Mouse (Mus musculus): ENCODE results near the gene Rspo3. TPM values are rescaled to one million over a fixed set of nuclear protein-coding genes. Genes with fewer than 3 reads are reported as not detected.

Gene Rspo3
- total and polyA plus RNA-seq, 3 experiments: not detected

DNA sequence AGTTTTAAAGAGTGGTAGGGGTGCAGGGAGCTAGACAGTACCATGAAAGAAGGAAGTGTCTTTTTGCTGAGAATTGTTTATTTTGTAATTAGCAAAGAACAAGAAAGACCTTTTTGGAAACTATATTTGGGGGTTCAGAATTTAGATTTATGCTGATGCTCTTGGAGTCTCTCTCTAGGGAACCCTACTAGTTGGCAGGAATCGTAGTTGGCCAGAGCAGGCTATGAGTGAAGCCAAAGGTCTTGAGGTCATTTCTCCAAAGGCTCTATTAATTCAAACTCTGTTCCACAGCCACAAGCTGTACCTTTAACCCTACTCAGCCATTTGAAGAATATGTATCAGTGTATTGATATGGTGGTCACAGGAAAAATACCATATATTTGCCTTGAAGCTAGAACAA is 41.7 kb downstream of the Rspo3 start:
- Histone ChIP-seq H3K79me2 (replicated peaks; ENCODE audit: control insufficient read depth, extremely low read depth, insufficient read depth, poor library complexity, severe bottlenecking) (no peaks in the 10 kb centered on the region), H3K27ac (ENCODE audit: insufficient read depth, low read depth) (no peak overlapping the region), H3K36me3 (replicated peaks in 1 of 2; ENCODE audit: control insufficient read depth in 1 of 2, insufficient read depth in 1 of 2, low read length in 1 of 2) (no peaks in the 10 kb centered on the region), H3K9ac (ENCODE audit: insufficient read depth, low read depth) (no peak overlapping the region), H3K9me3 (replicated peaks; ENCODE audit: low read length) (no peaks in the 10 kb centered on the region), H3K4me2 (ENCODE audit: insufficient read depth, low read depth, poor library complexity, severe bottlenecking) (no peak overlapping the region), H3K4me1 (ENCODE audit: control insufficient read depth in 1 of 2, insufficient read depth in 2 of 2) (no peaks in the 10 kb centered on the region), H3K4me3 (replicated peaks in 1 of 3; ENCODE audit: low read depth in 2 of 3, low read length in 2 of 3, poor library complexity in 1 of 3) (no peak overlapping the region), H3K27me3 (replicated peaks) (no peaks in the 10 kb centered on the region)
- no peak for DNase-seq (ENCODE audit: extremely low read depth)
- TF ChIP-seq RAD21 (IDR thresholded peaks at IDR 0.05; ENCODE audit: low read depth, low read length) (no peak), ZNF384 (IDR thresholded peaks at IDR 0.05; ENCODE audit: low read depth, low read length) (no peak), ETS1 (conservative IDR thresholded peaks at IDR 0.05; ENCODE audit: low read depth, low read length) (no peak), CTCF (conservative IDR thresholded peaks at IDR 0.05 in 1 of 2, IDR thresholded peaks at IDR 0.05 in 1 of 2; ENCODE audit: low read depth in 2 of 2, low read length in 2 of 2) (no peak), ZC3H11A (IDR thresholded peaks at IDR 0.05; ENCODE audit: low read depth, low read length) (no peak), SMC3 (IDR thresholded peaks at IDR 0.05; ENCODE audit: low read depth, low read length) (no peak), GABPA (IDR thresholded peaks at IDR 0.05; ENCODE audit: insufficient replicate concordance, low read depth, low read length) (no peak), RCOR1 (conservative IDR thresholded peaks at IDR 0.05; ENCODE audit: low read depth, low read length) (no peak), MEF2A (IDR thresholded peaks at IDR 0.05; ENCODE audit: borderline replicate concordance, low read depth, low read length) (no peak), SIN3A (IDR thresholded peaks at IDR 0.05; ENCODE audit: low read length) (no peak), CHD1 (IDR thresholded peaks at IDR 0.05; ENCODE audit: low read depth, low read length) (no peak), IRF4 (IDR thresholded peaks at IDR 0.05; ENCODE audit: low read depth, low read length) (no peak), JUND (conservative IDR thresholded peaks at IDR 0.05; ENCODE audit: low read depth, low read length) (no peak), JUN (IDR thresholded peaks at IDR 0.05; ENCODE audit: insufficient read depth, low read depth, low read length) (no peak), MXI1 (IDR thresholded peaks at IDR 0.05; ENCODE audit: low read depth, low read length) (no peak), MYC (IDR thresholded peaks at IDR 0.05; ENCODE audit: low read depth, low read length) (no peak), HCFC1 (IDR thresholded peaks at IDR 0.05; ENCODE audit: low read depth, low read length) (no peak), ZKSCAN1 (IDR thresholded peaks at IDR 0.05; ENCODE audit: borderline replicate concordance, low read depth, low read length) (no peak)
- dilution Hi-C loops (cut with MboI; ENCODE audit: extremely low pct_ligation_motif_present, extremely low pct_unique_long_range_greater_than_20kb, low sequenced_read_pairs): no loop called here
- in situ Hi-C loops (cut with MboI; ENCODE audit: low pct_ligation_motif_present, low pct_unique_long_range_greater_than_20kb, low sequenced_read_pairs): no loop called here

DNA sequence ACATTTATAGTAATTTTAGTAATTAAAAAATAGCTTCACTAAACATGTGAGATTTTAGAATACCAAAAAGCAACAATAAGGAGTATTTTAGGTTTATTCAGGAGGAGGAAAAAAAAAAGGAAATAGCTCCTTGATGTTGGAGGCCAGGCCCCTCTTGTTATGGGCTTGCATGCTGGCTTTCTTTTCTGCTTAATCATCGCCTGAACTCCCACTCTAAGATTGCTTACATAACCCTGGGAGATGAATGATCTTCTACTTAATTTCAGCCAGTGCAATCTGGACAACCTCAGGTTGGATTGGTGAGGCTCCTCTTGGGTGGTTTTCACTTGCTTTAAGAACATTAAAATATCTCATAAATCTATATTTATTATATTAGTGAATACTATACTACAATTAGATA is 54.7 kb downstream of the Rspo3 start:
- H3K27ac ChIP-seq (ENCODE audit: insufficient read depth, low read depth): no peak overlapping the region
- no peak overlapping the region for H3K9ac ChIP-seq (ENCODE audit: insufficient read depth, low read depth)
- no peaks in the 10 kb centered on the region for H3K36me3 ChIP-seq (replicated peaks in 1 of 2; ENCODE audit: control insufficient read depth in 1 of 2, insufficient read depth in 1 of 2, low read length in 1 of 2)
- dilution Hi-C loops (cut with MboI; ENCODE audit: extremely low pct_ligation_motif_present, extremely low pct_unique_long_range_greater_than_20kb, low sequenced_read_pairs): no loop called here
- no peaks in the 10 kb centered on the region for H3K9me3 ChIP-seq (replicated peaks; ENCODE audit: low read length)
- in situ Hi-C loops (cut with MboI; ENCODE audit: low pct_ligation_motif_present, low pct_unique_long_range_greater_than_20kb, low sequenced_read_pairs): no loop called here
- no peaks in the 10 kb centered on the region for H3K79me2 ChIP-seq (replicated peaks; ENCODE audit: control insufficient read depth, extremely low read depth, insufficient read depth, poor library complexity, severe bottlenecking)
- no peak for DNase-seq (ENCODE audit: extremely low read depth)
- no peak overlapping the region for H3K4me3 ChIP-seq (replicated peaks in 1 of 3; ENCODE audit: low read depth in 2 of 3, low read length in 2 of 3, poor library complexity in 1 of 3)
- H3K27me3 ChIP-seq (replicated peaks): no peaks in the 10 kb centered on the region
- no peaks in the 10 kb centered on the region for H3K4me1 ChIP-seq (ENCODE audit: control insufficient read depth in 1 of 2, insufficient read depth in 2 of 2)
- no peak overlapping the region for H3K4me2 ChIP-seq (ENCODE audit: insufficient read depth, low read depth, poor library complexity, severe bottlenecking)
- TF ChIP-seq POLR2AphosphoS2 (IDR thresholded peaks at IDR 0.05; ENCODE audit: low read depth, low read length): no peak
- TF ChIP-seq MAZ (IDR thresholded peaks at IDR 0.05; ENCODE audit: low read depth, low read length): no peak
- TF ChIP-seq RCOR1 (conservative IDR thresholded peaks at IDR 0.05; ENCODE audit: low read depth, low read length): no peak
- TF ChIP-seq JUND (conservative IDR thresholded peaks at IDR 0.05; ENCODE audit: low read depth, low read length): no peak
